ENCODE assay signal across 42 mouse cellular contexts in genomic region chr3:98920417-98920816, GRCm38 (mm10). TPM values are rescaled to one million over a fixed set of nuclear protein-coding genes. Genes with fewer than 3 reads are reported as not detected.
"Had no signal": no experiment of that assay in that cellular context is flagged by ENCODE, and none has a peak within 500 bp of the region (broad histone marks: within the 10 kb centered on the region; RNA-seq: fewer than 3 reads in every experiment).

No protein-coding gene starts in this region.

- ATAC-seq: liver, embryonic 12.5 days; liver, postnatal 0 days; lung, postnatal 0 days; midbrain, embryonic 13.5 days; midbrain, embryonic 15.5 days; midbrain, embryonic 16.5 days had no signal

- H3K9ac ChIP-seq: limb, embryonic 12.5 days; limb, embryonic 13.5 days; limb, embryonic 15.5 days; liver, embryonic 12.5 days; liver, embryonic 13.5 days; liver, embryonic 14.5 days; liver, embryonic 15.5 days; liver, postnatal 0 days; lung, embryonic 14.5 days; lung, embryonic 15.5 days; midbrain, embryonic 12.5 days; midbrain, embryonic 13.5 days; midbrain, embryonic 15.5 days; neural tube, embryonic 12.5 days; neural tube, embryonic 13.5 days had no signal

- H3K4me1 ChIP-seq: limb, embryonic 10.5 days; limb, embryonic 12.5 days; limb, embryonic 13.5 days; limb, embryonic 15.5 days; liver, embryonic 12.5 days; liver, embryonic 15.5 days; lung, embryonic 15.5 days; midbrain, embryonic 10.5 days; midbrain, embryonic 12.5 days; midbrain, embryonic 13.5 days; midbrain, embryonic 15.5 days; neural tube, embryonic 12.5 days; neural tube, embryonic 13.5 days had no signal

- H3K27me3 ChIP-seq: limb, embryonic 12.5 days; limb, embryonic 13.5 days; limb, embryonic 15.5 days; liver, embryonic 12.5 days; liver, embryonic 13.5 days; liver, embryonic 15.5 days; lung, embryonic 15.5 days; midbrain, embryonic 12.5 days; midbrain, embryonic 13.5 days; midbrain, embryonic 15.5 days; neural tube, embryonic 12.5 days; neural tube, embryonic 13.5 days had no signal

- H3K36me3 ChIP-seq: limb, embryonic 10.5 days; limb, embryonic 12.5 days; limb, embryonic 13.5 days; limb, embryonic 15.5 days; liver, embryonic 12.5 days; liver, embryonic 13.5 days; liver, embryonic 15.5 days; lung, embryonic 15.5 days; midbrain, embryonic 10.5 days; midbrain, embryonic 12.5 days; midbrain, embryonic 13.5 days; midbrain, embryonic 15.5 days; neural tube, embryonic 12.5 days; neural tube, embryonic 13.5 days had no signal

- DNase-seq: left cerebral cortex, postnatal 4 days; liver; liver, embryonic 13.5 days; liver, postnatal 0 days; lung, adult 18-20 months; lung, adult 2 months; lung, embryonic 14.5 days; lung, postnatal 10 days; lung, postnatal 14 days; lung, postnatal 36 days; lung, postnatal 4 days; midbrain, embryonic 14.5 days had no signal

- H3K4me3 ChIP-seq: limb, embryonic 10.5 days; limb, embryonic 12.5 days; limb, embryonic 13.5 days; limb, embryonic 15.5 days; liver, embryonic 12.5 days; liver, embryonic 13.5 days; liver, embryonic 15.5 days; lung, embryonic 15.5 days; midbrain, embryonic 10.5 days; midbrain, embryonic 12.5 days; midbrain, embryonic 13.5 days; midbrain, embryonic 15.5 days; neural tube, embryonic 12.5 days; neural tube, embryonic 13.5 days had no signal

- H3K27ac ChIP-seq: limb, embryonic 10.5 days; limb, embryonic 12.5 days; limb, embryonic 13.5 days; limb, embryonic 15.5 days; liver, embryonic 12.5 days; liver, embryonic 13.5 days; liver, embryonic 14.5 days; liver, embryonic 15.5 days; lung, embryonic 15.5 days; macrophage; midbrain, embryonic 10.5 days; midbrain, embryonic 12.5 days; midbrain, embryonic 13.5 days; midbrain, embryonic 15.5 days; neural tube, embryonic 12.5 days; neural tube, embryonic 13.5 days had no signal

- H3K4me2 ChIP-seq: limb, embryonic 12.5 days; limb, embryonic 13.5 days; limb, embryonic 15.5 days; liver, embryonic 11.5 days; liver, embryonic 12.5 days; liver, embryonic 13.5 days; liver, embryonic 15.5 days; lung, embryonic 14.5 days; lung, embryonic 15.5 days; midbrain, embryonic 11.5 days; midbrain, embryonic 12.5 days; midbrain, embryonic 13.5 days; midbrain, embryonic 15.5 days; neural tube, embryonic 12.5 days; neural tube, embryonic 13.5 days had no signal

- H3K9me3 ChIP-seq: limb, embryonic 10.5 days; limb, embryonic 12.5 days; limb, embryonic 13.5 days; limb, embryonic 15.5 days; liver, embryonic 12.5 days; liver, embryonic 13.5 days; liver, embryonic 15.5 days; lung, embryonic 15.5 days; midbrain, embryonic 10.5 days; midbrain, embryonic 12.5 days; midbrain, embryonic 13.5 days; midbrain, embryonic 15.5 days; neural tube, embryonic 12.5 days; neural tube, embryonic 13.5 days had no signal

RNA-seq across cellular contexts. Expression of gene Hao2, which starts 27.4 kb away (rescaled TPM):
- total RNA-seq: left cerebral cortex, adult 8-10 months; left cerebral cortex, postnatal 10 days; left cerebral cortex, postnatal 14 days; left cerebral cortex, postnatal 25 days; left cerebral cortex, postnatal 36 days; left cerebral cortex, postnatal 4 days; megakaryocyte progenitor cell, adult 5-6 weeks; megakaryocyte-erythroid progenitor cell, adult 5-6 weeks; midbrain, postnatal 0 days; monocyte, adult 5-6 weeks had no signal
- polyA plus RNA-seq: limb, embryonic 10.5 days; limb, embryonic 11.5 days; limb, embryonic 12.5 days; limb, embryonic 15.5 days; lung, adult 2 months; lung, embryonic 14.5 days; lung, postnatal 0 days; macrophage; midbrain, embryonic 11.5 days; midbrain, embryonic 12.5 days; midbrain, embryonic 13.5 days; midbrain, embryonic 14.5 days; midbrain, embryonic 15.5 days; midbrain, embryonic 16.5 days; midbrain, postnatal 0 days; neural tube, embryonic 11.5 days; neural tube, embryonic 13.5 days had no signal
